Mouse (Mus musculus): ENCODE results near the gene Ccdc157.
"Not testable (repeated sequence)": the region's sequence is repeated elsewhere in the genome, so short reads cannot be mapped to it uniquely, and the experiment has no call there.

Ccdc157 gene

DNA sequence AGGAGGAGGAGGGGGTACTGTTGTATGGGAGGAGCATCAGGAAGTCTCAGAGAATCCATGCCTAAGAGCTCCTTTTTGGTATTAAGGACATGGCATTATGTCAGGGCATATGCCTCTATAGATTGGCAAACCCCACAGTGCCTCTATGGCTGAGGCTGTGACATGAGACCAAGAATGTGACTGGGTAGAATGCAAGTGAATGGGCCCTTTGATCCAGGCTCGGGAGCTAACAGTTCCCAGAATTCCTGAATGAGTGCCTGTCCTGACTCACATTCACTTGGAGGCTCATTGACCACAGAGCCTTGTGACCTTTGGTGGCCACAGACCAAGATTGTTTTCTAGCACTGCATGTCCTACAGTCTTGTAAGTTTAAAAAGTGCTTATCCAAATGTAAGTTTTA lies 22.0 kb upstream of the Ccdc157 start:
- DNase-seq, result no peak

DNA sequence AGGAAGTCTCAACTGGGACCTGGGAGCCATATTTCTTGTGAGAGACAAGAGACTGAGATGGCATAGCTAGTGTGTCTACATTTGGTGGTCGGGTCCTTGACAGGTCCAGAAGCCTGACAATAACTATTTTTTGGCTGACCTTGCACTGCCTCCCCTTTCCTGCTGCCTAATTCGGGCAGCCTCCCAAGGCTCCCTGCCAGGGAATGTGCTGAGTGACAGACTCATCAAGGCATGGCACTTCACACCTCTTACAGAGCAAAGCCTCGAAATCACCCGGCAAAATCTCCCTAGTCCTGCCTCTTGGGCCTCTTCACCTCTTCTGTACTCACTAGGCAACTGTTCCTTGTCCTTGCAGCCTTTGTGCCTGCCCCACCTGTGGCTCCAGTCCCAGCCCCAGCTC lies 17.6 kb upstream of the Ccdc157 start:
- DNase-seq, result no peak

DNA sequence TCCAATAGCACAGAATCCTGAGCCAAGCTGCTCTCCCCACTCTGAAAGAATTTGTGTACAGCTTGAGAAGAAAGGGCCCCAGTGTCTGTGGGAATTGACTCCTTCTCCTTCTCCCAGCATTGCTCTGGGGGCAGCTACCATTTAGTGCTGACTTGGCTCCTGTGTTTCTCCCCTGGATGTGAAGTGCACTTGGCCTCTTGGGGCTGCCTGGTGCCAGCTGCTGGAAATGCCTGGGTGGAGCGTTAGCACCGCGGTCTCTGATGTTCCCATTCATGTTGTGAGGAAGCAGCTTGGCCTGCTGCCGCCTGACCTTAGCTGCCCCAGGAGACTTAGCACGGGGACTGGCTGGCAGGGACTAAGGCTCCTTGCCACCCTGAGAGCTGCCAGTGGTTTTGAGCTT lies 14.5 kb upstream of the Ccdc157 start:
- DNase-seq, result peak in 1 of 2 experiments; percentile 26

DNA sequence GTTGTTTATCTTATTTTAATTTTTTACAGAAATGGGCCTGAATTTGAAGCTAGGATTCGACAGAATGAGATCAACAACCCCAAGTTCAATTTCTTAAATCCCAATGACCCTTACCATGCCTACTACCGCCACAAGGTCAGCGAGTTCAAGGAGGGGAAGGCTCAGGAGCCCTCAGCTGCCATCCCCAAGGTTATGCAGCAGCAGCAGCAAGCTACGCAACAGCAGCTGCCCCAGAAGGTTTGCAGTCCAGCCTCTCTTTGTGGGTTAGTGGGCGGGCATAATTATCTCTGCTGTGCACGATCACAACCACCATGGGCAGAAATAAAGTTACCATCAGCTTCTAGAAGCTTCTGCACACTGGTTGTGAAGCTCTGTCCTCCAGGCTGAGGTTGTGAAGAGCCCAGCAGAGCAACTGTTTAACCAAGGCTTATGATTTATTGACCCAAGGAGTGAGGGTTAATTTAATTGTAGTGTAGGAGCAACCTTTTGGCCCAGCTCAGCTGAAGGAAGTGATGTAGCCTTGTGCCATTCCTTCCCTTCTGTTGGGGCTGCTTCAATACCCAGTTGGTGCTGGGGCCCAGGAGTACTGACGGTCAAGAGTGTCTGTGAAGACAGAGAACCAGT lies 6.5 kb upstream of the Ccdc157 start:
- no peak for DNase-seq

DNA sequence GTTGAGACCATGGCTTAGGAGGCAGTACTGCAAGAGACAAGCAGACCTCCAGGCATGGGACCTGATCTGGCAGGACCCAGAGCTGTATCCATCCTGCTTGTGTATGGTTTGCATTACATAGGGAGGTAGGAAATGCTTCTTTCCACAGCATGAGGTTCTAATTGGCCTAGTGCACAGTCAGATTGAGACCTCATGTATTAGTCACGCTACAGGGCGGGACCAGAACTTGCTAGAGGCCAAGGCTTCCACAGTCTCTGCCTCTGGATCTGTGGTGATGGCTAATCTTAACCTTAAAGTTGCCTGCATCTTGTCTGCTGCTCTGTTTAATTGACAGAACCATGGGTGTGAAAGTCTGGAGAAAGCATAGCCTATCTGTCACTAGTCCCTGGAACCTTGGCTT lies 4.6 kb upstream of the Ccdc157 start:
- no peak for DNase-seq

DNA sequence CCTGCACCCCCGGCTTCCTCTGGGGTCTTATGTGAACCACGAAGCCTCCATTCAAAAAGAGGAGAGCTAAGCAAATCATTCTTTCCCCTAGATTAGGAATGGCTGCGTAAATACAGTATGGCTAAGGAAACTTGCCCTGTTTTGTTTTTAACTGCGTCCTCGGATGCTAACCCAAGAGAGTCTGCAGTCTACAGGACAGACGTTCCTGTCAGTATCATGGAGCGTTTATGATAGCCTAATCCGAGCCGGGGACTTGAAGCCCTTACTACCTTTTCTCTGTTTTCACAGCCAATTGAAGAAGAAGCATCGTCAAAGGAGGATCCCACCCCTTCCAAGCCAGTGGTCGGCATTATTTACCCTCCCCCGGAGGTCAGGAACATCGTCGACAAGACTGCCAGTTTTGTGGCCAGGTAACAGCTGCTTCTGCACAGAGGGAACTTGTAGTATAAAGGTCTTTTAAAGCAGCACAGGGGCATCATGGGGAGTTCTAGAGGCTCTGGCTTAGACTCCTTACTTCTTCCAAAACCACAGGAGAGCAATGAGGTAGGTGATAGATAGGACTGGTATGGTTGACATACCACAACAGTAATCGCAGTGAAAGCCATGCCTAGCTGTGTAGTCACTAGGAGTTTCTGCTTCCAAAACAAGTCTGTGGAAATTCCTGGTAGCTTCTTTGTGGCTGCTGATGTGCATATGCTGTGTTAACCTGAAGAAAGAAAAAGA lies 826 bp upstream of the Ccdc157 start:
- DNase-seq, result no peak

DNA sequence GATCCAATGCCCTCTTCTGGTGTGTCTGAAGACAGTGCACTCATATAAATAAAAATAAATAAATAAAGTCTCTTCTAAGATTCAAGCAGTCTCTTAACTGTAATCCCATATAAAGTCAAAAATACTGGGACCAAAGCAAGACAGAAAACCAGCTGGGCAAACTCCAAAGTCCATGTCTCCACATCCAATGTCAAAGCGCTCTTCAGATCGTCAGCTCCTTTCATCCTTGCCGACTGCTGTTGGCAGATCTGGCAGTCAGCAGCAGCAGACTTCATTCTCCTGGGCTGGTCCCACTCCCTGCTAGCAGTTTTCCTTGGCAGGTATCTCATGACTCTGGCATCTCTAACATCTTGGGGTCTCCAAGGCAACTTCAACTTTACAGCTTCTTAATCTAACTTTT lies 1.4 kb downstream of the Ccdc157 start:
- DNase-seq, result no peak

DNA sequence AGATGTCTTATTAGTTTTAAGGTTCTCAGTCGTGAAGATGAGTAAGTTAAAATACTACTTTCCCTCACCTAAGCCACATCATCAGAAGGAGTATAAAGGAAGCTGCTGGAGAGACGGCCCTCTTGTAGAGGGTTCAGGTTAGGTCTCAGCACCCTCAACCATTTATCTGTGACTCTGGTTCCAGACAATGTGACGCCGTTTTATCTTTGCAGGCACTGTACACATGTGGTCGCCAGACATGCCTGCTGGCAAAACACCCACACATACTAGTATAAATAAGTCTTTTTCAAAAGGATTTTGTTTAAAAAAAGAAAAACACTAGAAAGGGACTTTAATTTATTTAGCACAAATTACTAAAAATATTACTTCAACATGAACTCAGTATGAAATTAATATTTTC lies 4.5 kb downstream of the Ccdc157 start:
- no peak for DNase-seq

DNA sequence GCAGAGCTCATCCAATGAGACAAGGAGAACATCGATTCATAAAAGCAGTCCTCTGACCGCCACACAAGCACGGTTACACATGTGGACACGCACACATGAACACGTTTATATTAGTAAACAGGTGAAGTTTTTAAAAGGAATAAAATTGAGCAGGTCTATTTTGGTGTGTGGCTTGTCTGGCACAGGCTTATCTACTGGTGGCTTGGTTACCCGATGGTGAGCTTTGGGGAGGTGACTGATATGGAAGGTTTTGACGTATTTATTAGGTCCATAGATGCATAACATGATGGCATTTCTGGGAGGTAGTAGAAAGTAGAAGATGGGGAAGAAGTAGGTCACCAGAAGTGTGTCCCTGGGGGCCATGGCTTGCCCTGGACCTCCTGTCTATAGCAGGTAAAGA lies 6.4 kb downstream of the Ccdc157 start:
- DNase-seq, result no peak

DNA sequence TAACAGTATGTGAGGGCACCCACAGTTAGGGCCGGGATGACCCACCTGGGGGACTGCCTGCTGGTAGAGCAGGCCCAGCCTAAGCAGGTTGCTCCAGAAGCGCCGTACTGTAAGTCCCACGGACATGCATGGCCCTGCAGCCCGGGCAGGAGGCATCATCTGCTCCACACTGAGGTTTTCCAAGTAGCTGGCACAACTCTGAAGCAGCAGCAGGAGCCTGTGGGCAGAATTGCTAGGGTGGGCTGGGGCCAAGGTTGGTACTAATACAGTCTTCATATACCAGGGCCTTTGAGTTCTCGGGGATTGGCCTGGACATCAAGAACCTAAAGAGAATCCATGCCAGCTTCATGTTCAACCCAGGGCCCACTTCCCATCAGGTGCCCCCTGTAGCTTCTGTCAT lies 10.2 kb downstream of the Ccdc157 start:
- no peak for DNase-seq

DNA sequence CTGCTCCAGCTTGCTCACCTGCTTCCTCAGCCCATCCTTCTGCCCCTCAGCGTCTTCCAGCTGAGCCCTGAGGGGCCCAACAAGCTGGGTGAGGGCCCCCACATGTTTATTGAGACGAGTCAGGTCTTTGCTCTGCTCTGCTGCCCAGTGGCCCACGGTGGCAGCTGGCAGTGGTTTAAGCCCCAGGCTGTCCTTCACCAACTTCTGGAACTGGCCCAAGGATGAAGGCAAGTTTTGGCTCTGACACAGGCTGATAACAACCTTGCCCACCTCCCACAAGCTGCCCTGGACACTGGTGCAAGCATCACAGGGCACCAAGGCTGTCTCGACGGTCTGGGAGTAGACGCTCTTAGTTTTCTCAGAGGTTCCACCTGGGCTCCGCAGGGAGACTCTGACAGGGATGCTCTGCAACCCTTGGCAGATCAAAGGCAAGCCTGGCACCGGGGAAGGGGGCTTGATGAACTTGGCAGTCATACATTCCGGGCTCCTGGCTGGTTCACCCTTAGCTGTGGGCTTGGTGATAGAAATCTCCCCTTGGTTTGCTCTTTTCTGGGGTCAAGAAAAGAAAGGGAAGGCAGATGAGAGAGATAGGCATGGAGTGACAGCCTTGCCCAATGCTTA lies 11.4 kb downstream of the Ccdc157 start:
- no peak for DNase-seq

DNA sequence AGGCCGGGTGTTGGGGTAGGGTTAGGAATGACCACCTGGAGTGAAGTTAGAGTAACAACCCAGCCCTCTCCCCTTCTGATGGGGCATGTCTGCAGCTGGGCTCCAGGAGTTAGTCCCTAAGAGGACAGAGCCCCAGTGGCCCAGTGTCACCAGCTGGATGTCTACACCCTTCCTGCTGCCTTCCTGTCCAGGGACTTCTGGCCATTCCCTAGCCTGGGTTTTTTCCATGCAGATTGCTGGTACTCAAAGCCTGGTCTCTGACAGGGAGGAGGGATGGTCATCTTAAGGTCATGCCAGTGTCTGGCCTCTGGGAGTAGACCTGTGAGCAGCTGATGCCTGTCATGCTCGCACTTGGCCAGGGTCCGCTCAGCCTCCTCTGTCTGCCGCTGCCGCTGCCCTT lies 12.0 kb downstream of the Ccdc157 start:
- no peak for DNase-seq

DNA sequence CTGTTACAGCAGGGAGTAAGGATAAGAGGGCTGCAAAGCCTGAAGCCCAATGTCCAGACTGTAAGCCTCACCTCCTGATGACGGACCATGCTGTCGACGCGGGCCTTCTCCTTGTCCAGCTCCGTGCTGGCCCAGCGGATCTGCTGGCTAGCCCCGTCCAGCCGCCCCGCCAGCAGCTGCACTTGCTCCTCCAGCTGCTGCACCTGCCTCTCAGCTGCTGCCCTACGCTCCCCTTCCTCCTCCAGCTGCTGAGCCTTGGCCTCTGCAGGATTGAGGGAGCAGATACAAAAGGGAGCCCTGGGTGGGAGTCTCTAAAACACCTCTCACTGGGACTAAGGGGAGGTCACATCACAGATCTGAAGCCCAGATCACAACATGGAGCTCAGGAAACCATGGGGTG lies 13.0 kb downstream of the Ccdc157 start:
- DNase-seq, result no peak

DNA sequence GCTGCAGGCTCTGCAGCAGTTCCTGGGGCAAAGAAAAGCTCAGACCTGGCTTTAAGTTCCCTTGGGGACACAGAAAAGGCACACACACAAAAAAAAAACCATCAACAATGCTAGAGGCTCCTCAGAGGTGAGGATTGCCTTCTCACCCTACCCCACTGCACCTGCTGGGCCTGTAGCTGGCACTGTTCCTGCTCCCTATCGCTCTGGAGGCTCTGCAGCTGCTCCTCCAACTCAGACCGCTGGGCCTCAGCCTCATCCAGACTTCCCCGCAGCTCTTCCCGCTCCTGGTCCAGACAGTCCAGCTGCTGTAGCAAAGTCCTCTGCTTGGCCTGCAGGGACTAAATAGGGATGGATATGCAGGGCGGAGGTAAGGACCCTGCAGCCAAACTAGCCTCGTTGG lies 13.7 kb downstream of the Ccdc157 start:
- DNase-seq, result no peak

DNA sequence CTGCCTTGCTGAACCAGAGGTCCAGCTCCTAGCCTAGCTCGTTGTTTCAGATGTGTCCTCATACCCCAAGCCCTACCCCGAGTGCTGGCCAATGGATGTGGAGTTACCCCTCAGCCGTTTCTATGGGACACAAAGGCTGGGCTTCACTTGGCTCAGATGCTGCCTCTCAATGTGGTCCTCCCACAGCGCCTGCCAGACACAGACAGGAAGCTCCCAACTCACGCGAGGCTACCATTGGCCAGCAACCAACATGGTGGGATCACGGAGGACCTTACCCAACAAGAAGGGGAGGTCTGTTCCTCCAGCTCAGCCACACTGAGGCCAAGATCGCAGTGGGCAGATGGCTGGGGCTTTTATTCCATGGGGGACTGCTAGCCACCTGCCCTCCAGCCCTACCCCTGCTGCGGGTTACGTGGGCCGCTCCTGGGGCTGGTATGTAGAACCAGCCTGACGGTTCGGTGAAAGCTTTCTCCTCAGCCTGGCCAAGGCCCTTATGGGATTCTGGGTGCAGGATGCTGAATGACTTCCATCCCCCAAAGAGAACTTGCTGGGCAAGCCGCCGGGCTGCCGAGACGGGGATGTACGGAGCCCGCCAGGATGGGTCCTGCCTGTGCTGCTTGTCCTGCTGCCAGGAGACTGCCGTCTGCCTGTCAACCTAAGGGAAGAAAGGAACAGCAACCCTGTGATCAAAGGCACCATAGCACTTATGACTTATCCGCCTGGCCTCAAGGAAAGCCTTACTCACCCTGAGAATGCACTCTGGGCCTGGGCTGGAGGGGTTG lies 16.6 kb downstream of the Ccdc157 start:
- no peak for DNase-seq

DNA sequence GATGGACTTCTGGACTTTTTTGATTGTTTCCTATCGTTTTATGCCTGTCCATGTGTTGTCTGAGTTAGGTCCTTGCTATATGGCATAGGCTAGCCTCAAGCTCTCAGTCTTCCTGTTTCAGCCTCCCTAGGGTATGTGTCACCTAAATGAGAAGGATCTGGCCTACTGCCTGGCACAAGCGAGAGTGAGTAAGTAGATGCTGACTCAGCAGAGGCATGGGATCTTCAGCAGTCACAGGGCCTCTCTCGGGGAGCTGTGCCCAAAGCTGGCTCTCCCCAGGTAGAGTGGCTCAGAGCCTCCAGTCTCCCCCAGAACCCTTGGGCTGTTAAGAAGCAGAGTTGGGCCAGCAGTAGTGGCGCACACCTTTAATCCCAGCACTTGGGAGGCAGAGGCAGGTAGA lies 17.7 kb downstream of the Ccdc157 start:
- no peak for DNase-seq

DNA sequence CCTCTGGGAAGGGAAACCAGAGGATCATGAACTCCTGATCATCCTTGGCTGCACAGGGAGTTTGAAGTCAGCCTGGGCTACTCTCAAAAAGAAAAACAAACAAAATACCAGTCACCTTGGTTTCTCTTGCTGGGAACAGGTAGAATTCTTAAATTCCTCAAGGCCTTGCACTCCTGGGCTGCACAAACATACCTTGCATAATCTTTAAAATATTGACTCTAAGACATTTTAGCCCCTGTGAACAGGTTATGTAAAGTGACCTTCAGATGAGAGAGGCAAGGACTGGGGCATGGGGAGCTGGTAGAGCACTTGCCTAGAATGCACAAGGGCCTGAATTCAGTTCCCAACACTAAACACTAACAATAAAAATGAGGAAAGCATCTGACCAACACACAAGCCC lies 18.6 kb downstream of the Ccdc157 start:
- no peak for DNase-seq

DNA sequence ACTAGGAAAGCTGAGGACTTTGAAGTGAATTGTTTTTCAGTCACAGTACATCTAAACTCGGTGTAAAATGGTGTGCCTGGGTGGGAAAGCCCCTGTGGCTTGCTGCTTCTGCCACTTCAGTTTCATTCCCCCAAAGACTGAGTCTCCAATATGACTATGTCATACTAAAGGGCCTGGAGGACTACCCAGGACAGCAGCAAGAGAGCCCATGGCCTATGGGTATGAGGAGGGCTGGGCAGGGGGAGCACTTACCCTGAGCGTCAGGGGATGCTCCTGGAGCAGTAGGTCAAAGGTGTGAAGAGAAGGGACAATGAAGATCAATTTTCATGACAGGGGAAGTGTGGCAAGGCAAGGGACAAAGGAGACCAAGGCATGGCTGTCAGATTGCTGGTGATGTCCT lies 21.1 kb downstream of the Ccdc157 start:
- DNase-seq, result no peak

DNA sequence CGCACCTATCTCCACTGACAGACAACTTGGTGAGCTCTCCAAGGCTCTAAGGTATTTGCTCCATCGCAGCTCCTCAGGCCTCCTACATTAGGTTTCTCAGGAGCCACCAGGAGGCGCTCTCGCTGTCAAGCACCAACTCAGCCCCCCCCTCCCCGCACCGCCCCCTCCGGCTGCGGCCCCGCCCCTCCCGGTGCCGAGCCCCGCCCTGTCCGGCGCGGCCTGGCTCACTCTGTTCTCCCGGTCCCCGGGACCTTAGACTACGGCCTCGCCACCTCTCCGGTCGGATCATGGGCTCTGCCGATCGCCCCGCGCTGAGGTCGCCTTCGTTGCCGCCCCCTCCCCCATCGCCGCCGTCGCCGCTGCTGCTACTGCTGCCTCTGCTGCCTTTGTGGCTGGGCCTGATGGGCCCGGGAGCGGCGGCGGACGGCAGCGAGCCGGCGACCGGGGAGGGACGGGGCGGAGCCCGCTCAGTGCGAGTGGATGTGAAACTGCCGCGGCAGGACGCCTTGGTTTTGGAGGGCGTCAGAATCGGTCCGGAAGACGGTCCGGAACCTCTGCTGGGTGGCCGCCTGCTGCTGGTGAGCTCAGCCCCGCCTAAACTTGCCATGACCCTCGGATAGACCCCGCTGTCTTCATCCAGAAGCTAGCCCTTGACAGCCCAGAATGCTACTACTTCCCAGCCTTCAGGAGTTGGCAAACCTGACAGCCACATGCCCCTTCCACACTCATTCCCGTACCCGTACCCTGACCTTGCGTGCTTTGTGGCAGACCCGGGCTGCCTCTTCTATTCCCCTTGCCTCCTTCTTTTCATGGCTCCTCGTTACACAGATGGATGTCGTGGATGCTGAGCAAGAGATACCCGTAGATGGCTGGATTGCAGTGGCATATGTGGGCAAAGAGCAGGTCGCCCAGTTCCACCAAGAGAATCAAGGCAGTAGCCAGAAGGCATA lies 24.8 kb downstream of the Ccdc157 start, which contains the start of gene Rnf215:
Gene Rnf215 (plus strand): TSS at position 217 of the 950 bp plus-strand sequence.
- DNase-seq, result peak; percentile 93 to 94

DNA sequence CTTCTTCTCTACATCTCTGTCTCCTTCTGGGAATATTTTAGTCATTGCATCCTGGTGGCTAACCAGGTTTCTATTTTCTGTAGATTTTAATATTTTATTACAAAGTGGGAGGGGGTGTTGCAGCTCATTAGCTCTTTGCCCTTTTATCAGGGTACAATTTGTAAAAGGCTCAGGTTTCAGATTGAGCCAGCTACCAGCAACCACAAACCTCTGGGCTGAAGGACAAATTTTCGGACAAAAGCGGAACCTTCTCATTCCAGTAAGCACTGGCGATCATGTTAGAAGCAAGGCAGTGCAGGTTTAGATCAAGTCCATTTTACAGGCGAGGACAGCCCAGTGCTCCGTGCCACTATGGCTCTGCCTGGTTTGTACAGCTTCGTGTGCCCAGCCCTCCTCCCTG lies 25.7 kb downstream of the Ccdc157 start:
- DNase-seq, result no peak

DNA sequence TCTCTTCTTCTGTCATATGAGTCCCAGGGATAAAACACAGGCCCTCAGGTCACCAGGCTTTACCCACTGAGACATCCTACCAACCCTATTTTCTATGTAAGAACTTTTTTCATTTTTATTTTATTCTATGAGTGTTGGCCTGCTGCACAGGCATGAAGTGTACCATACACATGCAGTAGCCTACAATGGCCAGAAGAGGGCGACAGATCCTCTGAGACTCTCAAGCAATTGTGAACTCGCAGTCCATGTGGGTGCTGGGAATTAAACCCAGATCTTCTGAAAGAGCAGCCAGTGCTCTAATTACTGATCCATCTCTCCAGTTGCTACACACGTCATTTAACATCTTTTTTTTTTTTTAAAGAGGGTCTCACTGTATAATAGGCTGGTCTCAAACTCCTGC lies 26.6 kb downstream of the Ccdc157 start:
- DNase-seq, result no peak

DNA sequence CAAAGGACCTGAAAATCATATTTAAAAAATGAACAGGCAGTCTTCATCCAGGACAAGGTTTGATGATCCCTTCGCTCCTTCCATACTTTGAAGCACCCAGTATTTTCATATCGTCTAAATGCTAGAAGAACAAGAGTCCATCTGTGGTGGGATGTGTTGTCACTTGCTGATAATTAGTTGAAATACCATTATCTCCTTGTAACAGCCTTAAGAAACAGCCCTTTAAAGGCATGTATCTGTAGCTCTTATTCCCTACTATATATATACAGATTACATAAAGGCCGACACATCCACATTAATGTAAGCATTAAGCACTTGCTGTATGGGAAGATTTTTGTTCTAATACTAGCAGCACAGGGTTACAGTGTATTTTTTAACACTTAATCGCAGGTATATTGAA lies 31.6 kb downstream of the Ccdc157 start:
- not testable (repeated sequence) for DNase-seq

Measured in cerebellum, postnatal 36 days (tissue).